Mouse (Mus musculus): ENCODE measurements around the gene AC134908.4.

Gene AC134908.4

DNA sequence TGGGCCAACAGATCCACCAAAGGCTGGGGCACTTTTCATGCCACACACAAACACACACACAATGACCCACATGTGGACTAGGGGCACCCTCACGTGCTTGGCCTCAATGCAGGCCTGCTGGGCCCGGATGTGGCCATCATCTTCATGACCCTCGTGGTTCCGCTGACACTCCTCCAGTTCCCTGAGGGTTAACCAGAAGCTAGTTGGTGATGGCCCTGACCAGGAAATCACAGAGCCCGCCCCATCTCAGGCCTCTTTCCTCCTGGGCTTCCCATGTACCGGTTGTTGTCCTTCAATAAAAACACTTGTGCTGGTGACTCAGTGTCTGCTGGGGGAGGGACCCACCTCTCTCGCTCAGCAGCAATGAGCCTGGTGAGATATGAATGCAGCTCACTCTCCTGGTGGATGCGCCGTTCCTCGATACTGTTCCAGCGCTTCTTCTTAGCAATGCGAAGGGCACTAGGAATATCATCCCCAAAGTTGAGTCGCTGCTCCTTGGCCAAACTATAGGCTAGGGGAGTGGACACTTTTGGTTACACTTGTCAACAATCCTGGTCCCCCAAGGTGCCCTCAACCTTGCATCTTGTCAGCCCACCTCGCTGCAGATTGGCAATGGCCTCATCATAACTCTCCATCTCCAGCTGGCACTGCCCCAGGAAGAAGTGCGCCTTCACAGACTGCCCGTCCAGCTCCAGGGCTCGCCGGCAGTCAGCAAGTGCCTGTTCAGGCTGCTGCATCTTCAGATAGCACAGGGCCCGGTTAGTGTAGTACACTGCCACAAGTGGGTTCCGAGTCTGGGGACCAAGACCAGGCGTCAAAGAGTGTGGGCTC is 36.2 kb upstream of the AC134908.4 start:
- 41% methylated on average over 21 of the region's 21 CpGs for WGBS

DNA sequence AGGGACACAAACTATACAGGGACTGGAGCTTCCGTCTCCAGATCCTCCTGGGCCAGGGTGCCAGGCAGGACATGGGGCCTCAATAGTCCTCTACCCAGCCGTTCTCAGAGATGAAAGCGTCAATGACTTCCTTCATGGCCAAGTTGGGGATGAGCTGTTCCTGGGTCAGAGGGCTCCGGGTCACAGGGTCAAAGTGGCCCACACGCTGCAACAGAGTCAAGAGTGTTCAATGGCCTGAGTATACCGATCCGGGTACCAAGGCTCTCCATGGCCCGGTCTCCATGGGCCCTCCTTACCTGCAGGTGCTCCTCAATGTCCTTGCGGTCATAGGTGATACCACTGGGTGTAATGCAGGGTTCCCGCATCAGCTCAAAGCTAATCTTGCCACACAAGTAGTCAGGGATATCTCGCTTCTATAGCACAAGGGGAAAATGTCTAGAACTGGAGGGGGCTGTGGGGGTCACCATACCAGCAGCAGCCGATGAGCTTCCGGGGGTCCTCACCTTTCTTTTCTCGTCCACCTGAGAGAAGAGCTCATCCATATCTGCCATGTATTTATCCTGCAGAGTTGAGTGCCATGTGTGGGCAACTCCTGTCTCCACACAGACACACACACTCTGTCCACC is 35.5 kb upstream of the AC134908.4 start:
- 83% methylated on average over 14 of the region's 14 CpGs for WGBS

DNA sequence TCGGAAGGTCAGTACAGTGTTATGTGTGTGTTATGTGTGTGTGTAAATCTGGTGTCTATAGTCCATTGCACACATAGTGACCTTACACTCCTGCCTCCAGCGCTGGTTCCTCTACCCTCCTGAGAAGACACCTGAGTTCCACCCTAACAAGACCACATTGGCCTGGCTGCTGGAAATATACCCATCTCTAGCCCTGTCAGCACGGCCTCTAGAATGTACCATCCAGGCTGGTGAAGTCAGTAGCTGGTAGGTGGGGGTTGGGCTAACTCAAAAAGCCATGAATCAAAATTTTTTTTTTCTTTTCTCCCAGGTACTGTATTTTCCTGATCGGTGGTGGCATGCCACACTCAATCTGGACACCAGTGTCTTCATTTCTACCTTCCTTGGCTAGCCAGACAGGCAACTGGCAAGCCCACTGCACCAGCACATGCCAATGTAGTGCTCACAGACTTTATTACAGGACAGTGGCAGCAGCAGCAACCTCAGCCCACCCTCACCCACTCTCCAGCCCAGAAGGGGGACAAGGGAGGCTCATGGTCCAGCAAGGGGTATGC is 34.8 kb upstream of the AC134908.4 start:
- 68% methylated on average over 4 of the region's 4 CpGs for WGBS

DNA sequence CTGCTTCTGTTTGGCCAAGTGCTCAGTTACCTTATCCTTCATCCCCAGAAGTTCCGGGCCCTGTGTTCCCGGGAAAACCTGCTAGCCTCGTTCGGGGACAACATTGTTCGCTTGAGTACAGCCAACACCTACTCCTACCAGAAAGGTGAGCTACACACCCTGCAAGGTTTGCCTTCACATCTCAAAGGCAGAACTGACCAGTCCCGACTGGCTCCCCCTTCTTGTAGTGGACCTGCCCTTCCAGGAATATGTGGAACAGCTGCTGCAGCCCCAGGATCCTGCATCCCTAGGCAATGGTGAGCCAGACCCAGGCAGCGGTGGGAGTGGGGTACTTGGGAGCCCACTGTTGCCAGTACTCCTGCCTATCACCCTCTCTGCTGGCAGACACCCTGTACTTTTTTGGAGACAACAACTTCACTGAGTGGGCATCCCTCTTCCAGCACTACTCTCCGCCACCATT is 34.1 kb upstream of the AC134908.4 start:
- WGBS, result 21% methylated on average over 8 of the region's 8 CpGs

DNA sequence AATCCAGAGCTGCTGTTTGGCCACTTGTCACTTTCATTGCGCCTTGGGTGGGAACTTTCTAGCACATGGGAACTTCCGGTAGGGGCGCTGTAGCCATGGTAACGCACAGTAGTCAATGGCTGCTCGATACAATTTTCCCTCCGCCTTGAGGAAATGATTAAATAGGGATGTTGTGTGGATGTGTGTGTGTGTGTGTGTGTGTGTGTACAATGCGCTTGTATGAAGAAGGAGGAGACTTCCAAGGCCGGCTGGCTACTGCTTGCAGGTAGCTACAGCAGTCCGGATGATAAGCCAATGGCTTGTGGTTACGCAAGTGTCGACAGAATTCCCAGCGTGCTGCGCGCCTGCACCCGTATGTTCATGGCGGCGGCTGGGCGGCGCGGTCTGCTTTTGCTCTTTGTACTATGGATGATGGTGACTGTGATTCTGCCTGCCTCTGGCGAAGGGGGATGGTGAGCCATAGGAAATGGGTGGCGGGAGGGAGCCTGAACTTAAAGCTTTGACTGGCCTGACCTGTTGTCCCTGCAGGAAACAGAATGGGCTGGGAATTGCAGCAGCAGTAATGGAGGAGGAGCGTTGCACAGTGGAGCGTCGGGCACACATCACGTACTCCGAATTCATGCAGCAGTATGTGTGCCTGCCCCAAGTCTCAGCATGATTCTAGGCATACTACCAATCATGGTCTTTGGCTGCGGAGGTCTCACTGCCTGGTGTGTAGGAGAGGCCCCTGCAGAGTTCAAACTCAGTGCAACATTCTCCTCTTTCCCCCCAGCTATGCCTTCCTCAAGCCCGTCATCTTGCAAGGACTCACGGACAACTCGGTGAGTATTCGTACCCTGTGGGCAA is 33.5 kb upstream of the AC134908.4 start, which contains the start of gene Jmjd8:
Jmjd8 (plus strand) TSS at position 156 of the 846 bp plus-strand sequence.
- under 1% methylated on average over 32 of the region's 32 CpGs for WGBS

DNA sequence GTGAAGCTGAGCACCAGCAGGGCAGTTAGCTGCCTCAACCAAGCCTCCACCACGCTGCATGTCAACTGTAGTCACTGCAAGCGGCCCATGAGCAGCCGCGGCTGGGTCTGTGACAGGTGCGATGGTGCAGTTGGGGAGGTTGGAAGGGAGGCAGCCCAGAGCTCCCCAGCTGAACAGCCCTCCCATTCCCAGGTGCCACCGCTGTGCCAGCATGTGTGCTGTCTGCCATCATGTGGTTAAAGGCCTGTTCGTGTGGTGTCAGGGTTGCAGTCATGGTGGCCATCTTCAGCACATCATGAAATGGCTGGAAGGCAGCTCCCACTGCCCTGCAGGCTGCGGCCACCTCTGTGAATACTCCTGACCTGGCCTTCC is 32.8 kb upstream of the AC134908.4 start:
- 77% methylated on average over 8 of the region's 8 CpGs for WGBS

DNA sequence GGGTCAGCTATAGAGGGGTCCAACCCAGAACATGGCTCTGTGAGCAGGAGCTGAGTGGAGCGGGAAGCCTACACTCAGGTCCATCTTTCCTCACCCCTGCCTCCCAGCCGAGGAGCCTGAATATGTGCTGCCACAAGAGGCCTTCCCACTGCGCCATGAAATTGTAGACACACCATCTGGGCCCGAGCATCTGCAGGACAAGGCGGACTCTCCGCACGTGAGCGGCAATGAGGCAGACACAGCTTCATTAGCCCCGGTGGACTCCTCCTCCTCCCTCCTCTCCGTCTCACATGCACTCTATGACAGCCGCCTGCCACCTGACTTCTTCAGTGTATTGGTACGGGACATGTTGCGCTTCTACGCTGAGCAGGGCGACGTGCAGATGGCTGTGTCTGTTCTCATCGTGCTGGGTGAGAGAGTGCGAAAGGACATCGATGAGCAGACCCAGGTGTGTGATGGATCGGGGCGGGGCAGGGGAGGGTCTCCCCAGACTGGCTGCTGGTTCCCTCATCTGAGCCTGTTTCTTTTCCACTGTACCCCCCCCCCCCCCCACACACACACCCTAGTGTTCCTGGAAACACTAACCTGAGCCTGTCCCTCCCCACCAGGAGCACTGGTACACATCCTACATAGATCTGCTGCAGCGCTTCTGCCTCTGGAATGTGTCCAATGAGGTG is 32.2 kb upstream of the AC134908.4 start:
- WGBS, result 87% methylated on average over 22 of the region's 22 CpGs

DNA sequence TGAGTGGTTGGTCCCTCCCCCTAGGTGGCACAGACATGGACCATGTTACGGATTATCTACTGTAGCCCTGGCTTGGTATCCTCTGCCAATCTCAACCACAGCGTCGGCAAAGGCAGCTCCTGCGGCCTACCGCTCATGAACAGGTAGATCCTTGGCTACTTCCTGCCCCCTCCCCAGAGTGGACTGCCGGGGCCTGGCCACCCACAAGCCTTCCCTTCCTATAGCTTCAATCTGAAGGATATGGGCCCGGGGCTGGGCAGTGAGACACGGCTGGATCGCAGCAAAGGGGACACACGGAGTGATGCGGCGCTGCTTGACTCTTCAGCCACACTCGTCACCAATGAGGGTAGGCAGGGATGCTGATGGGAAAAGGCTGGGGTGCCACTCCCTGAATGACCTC is 31.6 kb upstream of the AC134908.4 start:
- 97% methylated on average over 13 of the region's 13 CpGs for WGBS

DNA sequence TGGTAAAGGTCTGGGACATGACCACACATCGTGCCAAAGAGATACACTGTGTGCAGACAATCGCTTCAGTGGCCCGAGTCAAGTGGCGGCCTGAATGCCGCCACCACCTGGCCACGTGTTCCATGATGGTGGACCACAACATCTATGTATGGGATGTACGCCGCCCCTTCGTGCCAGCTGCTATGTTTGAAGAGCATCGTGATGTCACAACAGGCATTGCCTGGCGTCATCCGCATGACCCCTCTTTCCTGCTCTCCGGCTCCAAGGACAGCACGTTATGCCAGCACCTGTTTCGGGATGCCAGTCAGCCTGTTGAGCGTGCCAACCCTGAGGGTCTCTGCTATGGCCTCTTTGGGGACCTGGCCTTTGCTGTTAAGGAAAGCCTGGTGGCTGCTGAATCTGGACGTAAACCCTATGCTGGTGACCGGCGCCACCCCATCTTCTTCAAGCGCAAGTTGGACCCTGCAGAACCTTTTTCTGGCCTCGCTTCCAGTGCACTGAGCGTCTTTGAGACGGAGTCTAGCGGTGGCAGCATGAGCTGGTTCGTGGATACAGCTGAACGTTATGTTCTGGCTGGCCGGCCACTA is 30.6 kb upstream of the AC134908.4 start:
- WGBS, result 93% methylated on average over 27 of the region's 27 CpGs

DNA sequence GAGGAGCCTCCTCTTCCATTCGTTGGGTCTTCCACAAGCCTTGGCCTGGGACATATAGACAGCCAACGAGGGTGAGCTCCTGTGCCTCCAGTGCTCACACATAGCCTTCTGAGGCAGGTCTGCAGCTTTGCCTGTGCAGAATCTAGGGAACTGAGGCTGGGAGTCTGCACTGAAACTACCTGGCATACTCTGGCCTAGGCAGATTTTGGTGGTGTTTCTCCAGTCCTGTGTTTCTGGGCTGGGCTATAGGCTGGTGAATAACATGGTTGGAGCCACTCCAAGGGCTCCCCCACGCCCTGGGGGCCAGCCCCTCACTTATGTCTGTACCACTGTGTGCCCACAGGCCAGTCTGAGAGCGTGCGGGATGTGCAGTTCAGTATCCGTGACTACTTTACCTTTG is 29.9 kb upstream of the AC134908.4 start:
- 88% methylated on average over 6 of the region's 6 CpGs for WGBS

DNA sequence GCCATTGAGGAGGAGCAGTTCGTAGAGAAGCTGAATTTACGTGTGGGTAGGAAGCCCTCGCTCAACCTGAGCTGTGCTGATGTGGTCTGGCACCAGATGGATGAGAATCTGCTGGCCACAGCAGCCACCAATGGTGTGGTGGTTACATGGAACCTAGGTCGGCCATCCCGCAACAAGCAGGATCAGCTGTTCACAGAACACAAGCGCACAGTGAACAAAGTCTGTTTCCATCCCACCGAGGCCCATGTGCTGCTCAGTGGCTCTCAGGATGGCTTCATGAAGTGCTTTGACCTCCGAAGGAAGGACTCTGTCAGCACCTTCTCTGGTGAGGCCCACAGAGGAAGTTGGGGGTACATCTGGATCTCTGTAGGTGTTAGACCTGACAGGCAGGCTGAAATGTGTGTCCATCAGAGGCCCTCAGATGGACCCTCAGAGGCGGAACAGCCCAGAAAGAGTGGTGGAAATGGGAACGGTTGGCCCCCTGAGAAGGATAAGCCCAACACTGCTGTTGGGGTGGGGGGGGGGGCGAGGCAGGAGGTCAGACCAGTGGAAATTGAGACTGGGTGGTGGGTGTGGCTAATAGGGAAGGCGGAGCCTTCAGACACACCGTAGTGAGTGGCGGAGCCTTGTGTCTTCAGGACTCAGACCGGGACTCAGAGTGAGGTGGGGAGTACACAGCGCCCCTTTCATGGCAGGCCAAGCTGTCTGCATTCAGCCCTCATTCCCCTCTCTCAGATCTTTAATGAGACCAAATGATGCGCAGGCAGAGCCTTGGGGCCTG is 29.1 kb upstream of the AC134908.4 start:
- WGBS, result 70% methylated on average over 16 of the region's 17 CpGs

DNA sequence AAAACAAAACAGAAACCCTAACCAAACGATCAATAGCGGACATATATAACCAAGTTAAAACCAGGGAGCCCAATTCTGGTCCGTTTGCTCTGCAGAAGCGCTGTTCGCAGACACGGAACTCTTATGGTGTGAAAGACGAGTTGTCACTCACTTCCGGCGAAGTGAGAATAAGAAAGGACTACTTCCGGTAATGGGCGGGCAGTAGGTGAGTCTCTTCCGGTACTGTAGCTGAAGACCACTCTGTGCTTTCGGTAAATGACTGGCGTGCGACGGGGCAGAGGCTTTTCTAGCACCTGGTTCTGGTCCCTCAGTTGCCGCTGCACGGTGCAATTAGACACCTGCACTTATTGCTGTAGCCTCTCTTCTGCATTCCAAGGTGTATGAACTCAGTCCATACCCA is 28.0 kb upstream of the AC134908.4 start, which contains the start of gene Wdr24:
Wdr24 (plus strand) TSS at position 176 of the 400 bp plus-strand sequence.
- under 1% methylated on average over 18 of the region's 18 CpGs for WGBS

DNA sequence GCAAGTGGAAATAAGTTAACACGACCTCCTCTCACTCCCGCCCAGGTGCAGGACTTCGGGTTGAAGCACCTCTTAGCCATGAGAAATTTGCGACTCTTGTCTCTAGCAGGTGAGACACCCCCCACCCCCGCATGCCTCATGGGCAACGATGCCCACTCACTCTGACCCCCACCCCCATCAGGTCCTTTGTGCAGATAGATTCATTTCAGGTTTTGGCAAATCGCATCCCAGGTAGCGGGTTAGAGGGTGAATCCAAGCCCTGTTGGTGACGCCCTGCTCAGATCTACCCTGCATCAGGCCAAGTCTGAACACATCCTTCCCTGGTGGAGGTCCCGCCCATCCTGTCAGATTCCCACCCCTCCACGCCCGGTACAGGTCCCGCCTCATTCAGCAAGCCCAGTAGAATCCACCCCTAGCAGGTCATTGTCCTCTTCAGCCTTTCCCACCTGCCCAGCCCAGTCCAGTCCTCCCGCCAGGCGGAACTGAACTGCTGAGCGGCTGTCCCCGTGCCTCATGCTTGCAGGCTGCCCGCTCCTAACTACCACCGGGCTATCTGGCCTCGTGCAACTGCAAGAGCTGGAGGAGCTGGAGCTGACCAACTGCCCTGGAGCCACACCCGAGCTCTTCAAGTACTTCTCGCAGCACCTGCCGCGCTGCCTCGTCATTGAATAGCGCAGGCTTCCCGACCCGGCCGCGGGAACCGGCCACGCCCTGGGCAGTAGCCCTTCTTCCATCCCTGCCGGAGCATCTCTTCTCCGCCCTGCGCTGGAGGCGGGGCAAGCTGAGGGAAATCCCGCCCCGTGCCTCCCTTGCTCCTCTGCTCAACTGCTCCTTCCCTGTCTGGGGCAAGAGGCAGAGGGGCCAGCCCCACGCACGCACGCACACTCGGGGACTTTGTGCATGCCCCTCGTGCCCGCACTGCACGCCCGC is 23.7 kb upstream of the AC134908.4 start:
- WGBS, result 19% methylated on average over 46 of the region's 46 CpGs

DNA sequence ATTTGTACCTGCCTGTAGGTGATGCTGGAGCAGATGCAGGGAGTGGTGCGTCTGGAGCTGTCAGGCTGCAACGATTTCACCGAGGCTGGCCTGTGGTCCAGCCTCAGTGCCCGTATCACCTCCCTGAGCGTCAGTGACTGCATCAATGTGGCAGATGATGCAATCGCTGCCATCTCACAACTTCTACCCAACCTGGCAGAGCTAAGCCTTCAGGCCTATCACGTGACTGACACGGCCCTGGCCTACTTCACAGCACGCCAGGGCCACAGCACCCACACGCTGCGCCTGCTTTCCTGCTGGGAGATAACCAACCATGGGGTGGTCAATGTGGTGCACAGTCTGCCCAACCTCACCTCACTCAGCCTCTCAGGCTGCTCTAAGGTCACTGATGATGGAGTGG is 22.2 kb upstream of the AC134908.4 start:
- 66% methylated on average over 11 of the region's 11 CpGs for WGBS

DNA sequence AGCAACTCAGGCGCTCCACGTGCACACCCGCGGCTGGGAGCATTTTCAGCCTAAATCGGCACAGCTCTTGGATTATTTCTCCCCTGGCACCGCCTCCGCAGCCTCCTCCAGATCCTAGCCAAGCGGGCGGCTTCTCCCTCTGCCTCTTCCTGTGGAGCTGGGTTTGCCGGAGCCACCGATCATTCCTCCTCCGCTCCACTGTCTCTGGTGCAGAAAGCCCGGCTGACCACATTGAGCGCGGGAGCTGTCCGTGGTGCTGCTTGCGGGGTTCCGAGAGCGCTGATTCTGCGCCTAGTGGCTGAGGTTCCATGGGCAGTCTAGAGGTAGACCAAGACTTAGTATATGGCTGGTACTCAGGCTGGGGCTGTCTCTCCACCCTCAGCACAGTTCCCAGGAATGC is 18.0 kb upstream of the AC134908.4 start:
- under 1% methylated on average over 20 of the region's 20 CpGs for WGBS

DNA sequence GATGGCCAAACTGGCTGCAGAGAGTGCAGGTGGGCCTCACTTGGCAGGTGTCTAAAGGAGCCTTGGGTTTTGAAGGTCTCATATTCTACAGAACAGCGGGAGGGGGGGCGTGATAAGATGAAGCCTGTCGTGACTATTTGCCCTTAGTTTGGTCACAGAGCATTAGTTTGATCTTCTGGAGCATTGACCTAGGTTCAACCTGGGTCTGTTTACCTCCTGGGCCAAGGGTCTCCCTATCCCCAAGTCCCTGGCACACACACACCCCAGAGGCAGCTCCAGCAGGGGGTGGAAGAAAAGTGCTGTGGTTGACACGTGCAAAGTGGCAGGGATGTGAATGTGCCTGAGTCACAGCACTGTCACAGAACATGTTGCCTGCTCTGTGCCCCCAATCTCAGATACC is 15.4 kb upstream of the AC134908.4 start:
- 40% methylated on average over 4 of the region's 4 CpGs for WGBS

DNA sequence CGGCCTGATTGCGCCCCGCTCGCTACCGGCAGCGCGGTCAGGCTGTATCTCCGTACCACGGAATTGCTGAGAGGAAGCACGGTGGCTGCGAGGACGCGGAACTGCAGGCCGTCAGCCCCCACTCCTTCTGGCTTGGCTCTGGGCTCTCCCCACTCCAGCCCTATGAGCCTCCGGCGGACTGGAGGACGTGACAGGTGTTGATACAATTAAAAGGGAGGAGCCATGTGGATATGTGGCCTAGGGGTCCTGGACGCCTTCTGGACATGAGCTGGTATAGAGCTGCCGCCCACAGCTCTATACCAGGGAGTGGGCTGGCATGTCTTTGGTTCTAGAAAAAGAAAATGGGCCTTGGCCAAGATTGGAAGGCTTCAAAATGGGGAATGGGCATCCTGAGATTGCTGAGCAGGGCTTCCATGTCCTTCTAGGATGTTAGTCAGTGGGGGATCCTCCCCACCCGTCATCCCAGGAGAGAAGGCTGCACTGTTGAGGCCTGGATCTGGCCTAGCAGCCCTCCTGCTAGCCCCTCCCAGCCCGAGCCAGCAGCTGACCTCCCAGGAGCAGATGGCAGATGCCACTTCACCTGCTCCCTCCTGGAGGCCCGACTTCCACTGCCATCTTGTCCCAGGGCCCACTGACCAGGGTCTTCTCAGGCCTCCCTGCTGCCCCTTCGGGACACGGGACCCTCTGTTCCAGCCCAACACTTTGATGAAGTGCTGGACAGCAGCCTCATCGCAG is 14.3 kb upstream of the AC134908.4 start:
- 10% methylated on average over 25 of the region's 25 CpGs for WGBS
